Comparison of ENCODE assay signal across 8 mouse cellular contexts in the genomic region with DNA sequence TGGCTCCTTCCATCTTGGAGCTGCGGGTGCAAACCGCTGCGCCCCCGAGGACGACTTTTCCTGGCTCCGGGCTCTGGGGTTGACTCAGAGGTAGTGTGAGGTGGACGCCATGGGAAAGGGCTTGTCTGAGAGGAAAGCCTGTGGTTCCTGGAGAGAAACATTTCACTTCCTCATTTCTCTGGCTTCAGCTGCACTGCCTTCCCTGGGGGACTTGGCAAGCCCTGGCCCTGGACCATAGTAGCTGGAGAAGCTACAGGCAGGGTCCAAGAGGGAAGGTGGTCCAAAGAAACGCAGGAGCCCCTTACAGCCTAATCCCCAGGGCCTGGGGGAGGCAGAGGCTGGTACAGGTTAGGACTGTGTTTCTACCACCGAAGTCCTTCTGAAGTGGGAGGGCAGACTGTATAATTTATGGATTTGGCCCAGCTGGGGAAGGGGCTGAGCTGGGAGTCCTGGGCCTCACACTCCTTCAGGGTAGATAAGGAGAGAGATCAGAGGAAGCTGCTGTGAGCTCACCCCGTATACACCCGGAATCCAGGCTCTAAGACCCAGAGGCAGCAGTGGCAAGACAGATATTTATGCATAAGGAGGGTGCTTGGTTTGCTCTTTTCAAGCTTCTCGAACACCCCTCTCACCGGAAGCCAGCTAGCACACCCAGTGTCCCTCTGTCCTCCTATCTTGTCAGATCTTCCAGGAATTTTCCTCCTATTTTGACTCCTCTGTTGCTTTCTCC. TPM values are rescaled to one million over a fixed set of nuclear protein-coding genes. Genes with fewer than 3 reads are reported as not detected.
DNase-seq lines count a peak whose midpoint lies in the region; ATAC-seq and TF ChIP-seq lines count a peak whose summit lies in the region.
"Had no signal": no experiment of that assay in that cellular context is flagged by ENCODE, and none has a peak within 500 bp of the region (broad histone marks: within the 10 kb centered on the region; RNA-seq: fewer than 3 reads in every experiment).

No protein-coding gene starts in this region.

- peak overlapping the region; percentile 99 for H3K27ac ChIP-seq in MEL (ENCODE audit: control insufficient read depth, low read depth, low read length)
- peak overlapping the region; percentile 65 for H3K27ac ChIP-seq in heart, embryonic 16.5 days (ENCODE audit: low read length)
- peak overlapping the region; percentile 66 for H3K27ac ChIP-seq in lung, embryonic 14.5 days (ENCODE audit: low read depth)
- H3K27ac ChIP-seq: midbrain, embryonic 15.5 days had no signal

- peak; percentile 50 for ATAC-seq in heart, embryonic 16.5 days (replicated peaks; ENCODE audit: extremely low read depth, insufficient read depth, low FRiP score)
- ATAC-seq in lung, embryonic 14.5 days (ENCODE audit: insufficient read depth), result peak; percentile 63; the same call in 1 of the 2 replicates
- ATAC-seq: midbrain, embryonic 15.5 days had no signal

- H3K4me1 ChIP-seq in MEL (ENCODE audit: control insufficient read depth in 1 of 2, insufficient read depth in 2 of 2, low read length in 2 of 2), result peaks cover 11 to 43% of the 10 kb centered on the region in 2 experiments; a peak in 3 of 4 replicates
- peaks cover 23% of the 10 kb centered on the region for H3K4me1 ChIP-seq in heart, embryonic 16.5 days (ENCODE audit: control insufficient read depth, insufficient read depth, low read length)
- peaks cover 11% of the 10 kb centered on the region for H3K4me1 ChIP-seq in lung, embryonic 14.5 days (ENCODE audit: insufficient read depth)
- H3K4me1 ChIP-seq: midbrain, embryonic 15.5 days had no signal

- H3K4me2 ChIP-seq in heart, embryonic 16.5 days (ENCODE audit: low read depth, low read length), result peak overlapping the region; percentile 27; the same call in 1 of the 2 replicates
- peak overlapping the region; percentile 32; the same call in 1 of the 2 replicates for H3K4me2 ChIP-seq in lung, embryonic 14.5 days
- H3K4me2 ChIP-seq: midbrain, embryonic 15.5 days had no signal

- H3K9me3 ChIP-seq in MEL (replicated peaks; ENCODE audit: insufficient read depth, low read length), result no peaks in the 10 kb centered on the region
- no peaks in the 10 kb centered on the region for H3K9me3 ChIP-seq in heart, embryonic 16.5 days (replicated peaks; ENCODE audit: control insufficient read depth, low read length)
- no peaks in the 10 kb centered on the region for H3K9me3 ChIP-seq in lung, embryonic 14.5 days (ENCODE audit: low read depth, low read length)
- H3K9me3 ChIP-seq: midbrain, embryonic 15.5 days had no signal

- peak; percentile 37 to 58 for TF ChIP-seq EP300 in MEL (IDR thresholded peaks at IDR 0.05; ENCODE audit: low read depth in 1 of 2, low read length in 2 of 2)

- no peaks in the 10 kb centered on the region for H3K27me3 ChIP-seq in MEL (ENCODE audit: control insufficient read depth in 1 of 2, insufficient read depth in 2 of 2, low read length in 2 of 2)
- no peaks in the 10 kb centered on the region for H3K27me3 ChIP-seq in heart, embryonic 16.5 days (ENCODE audit: control insufficient read depth, insufficient read depth, low read length)
- H3K27me3 ChIP-seq in lung, embryonic 14.5 days (ENCODE audit: insufficient read depth, low read length), result no peaks in the 10 kb centered on the region
- H3K27me3 ChIP-seq: midbrain, embryonic 15.5 days had no signal

- no peak for TF ChIP-seq CTCF in MEL (IDR thresholded peaks at IDR 0.05 in 2 of 3, conservative IDR thresholded peaks at IDR 0.05 in 1 of 3; ENCODE audit: control insufficient read depth in 1 of 3, insufficient read depth in 1 of 3, low read depth in 2 of 3, low read length in 3 of 3, poor library complexity in 1 of 3, severe bottlenecking in 1 of 3)
- TF ChIP-seq CTCF in lung, embryonic 14.5 days (IDR thresholded peaks at IDR 0.05; ENCODE audit: low read depth), result no peak

- intact Hi-C loops in left cerebral cortex, postnatal 36 days (cut with DNase I), result no loop called here

- WGBS in heart, embryonic 16.5 days, result 33% methylated on average over 13 of the region's 13 CpGs
- 42% methylated on average over 13 of the region's 13 CpGs for WGBS in lung, embryonic 14.5 days

- TF ChIP-seq POLR2A in MEL (IDR thresholded peaks at IDR 0.05; ENCODE audit: control insufficient read depth in 1 of 2, insufficient read depth in 1 of 2, low read depth in 1 of 2, low read length in 2 of 2, poor library complexity in 1 of 2), result peak in 1 of 2 experiments; percentile 55; a peak in 2 of 4 replicates

- peak overlapping the region; percentile 55 to 58 for H3K4me3 ChIP-seq in MEL (ENCODE audit: control insufficient read depth in 1 of 2, insufficient read depth in 1 of 2, low read depth in 2 of 2, low read length in 2 of 2)
- H3K4me3 ChIP-seq in heart, embryonic 16.5 days (ENCODE audit: low read length), result no peak overlapping the region
- H3K4me3 ChIP-seq in lung, embryonic 14.5 days (ENCODE audit: low read depth, low read length), result peak overlapping the region; percentile 15; the same call in 1 of the 2 replicates
- H3K4me3 ChIP-seq: midbrain, embryonic 15.5 days had no signal

- peaks cover 0 to 33% of the 10 kb centered on the region in 2 experiments; a peak in 2 of 4 replicates for H3K36me3 ChIP-seq in MEL (ENCODE audit: control insufficient read depth in 1 of 2, insufficient read depth in 2 of 2, low read length in 2 of 2)
- no peaks in the 10 kb centered on the region for H3K36me3 ChIP-seq in heart, embryonic 16.5 days (ENCODE audit: control insufficient read depth, insufficient read depth)
- H3K36me3 ChIP-seq in lung, embryonic 14.5 days (ENCODE audit: insufficient read depth), result no peaks in the 10 kb centered on the region
- H3K36me3 ChIP-seq: midbrain, embryonic 15.5 days had no signal

- DNase-seq in 3134 (ENCODE audit: extremely low read depth, insufficient read length, low spot score) (peak; percentile 12), MEL (ENCODE audit: low read depth, low spot score) (peak; percentile 91)
- no peak for DNase-seq in lung, embryonic 14.5 days
- no peak for DNase-seq in thymus, postnatal 14 days
- no peak for DNase-seq in left cerebral cortex, postnatal 36 days (ENCODE audit: low spot score in 2 of 2)
- no peak for DNase-seq in urinary bladder, adult 2 months (ENCODE audit: low spot score)

- no peak for TF ChIP-seq RAD21 in MEL (IDR thresholded peaks at IDR 0.05; ENCODE audit: low read depth, low read length)

- H3K79me2 ChIP-seq in MEL (ENCODE audit: control insufficient read depth, insufficient read depth, low read length, poor library complexity), result peaks cover 2% of the 10 kb centered on the region; the same call in 1 of the 2 replicates

- H3K9ac ChIP-seq in MEL (ENCODE audit: control insufficient read depth, low read depth, low read length, poor library complexity, severe bottlenecking), result peak overlapping the region; percentile 83
- no peak overlapping the region for H3K9ac ChIP-seq in heart, embryonic 16.5 days (ENCODE audit: low read length)
- no peak overlapping the region for H3K9ac ChIP-seq in lung, embryonic 14.5 days
- H3K9ac ChIP-seq: midbrain, embryonic 15.5 days had no signal

TF ChIP-seq in MEL, 35 proteins besides CTCF, POLR2A, EP300 and RAD21:
- TF ChIP-seq SIN3A (IDR thresholded peaks at IDR 0.05; ENCODE audit: low read length) (no peak; the same call in 1 of the 2 replicates), MYC (IDR thresholded peaks at IDR 0.05; ENCODE audit: low read depth, low read length) (no peak), MXI1 (IDR thresholded peaks at IDR 0.05; ENCODE audit: low read depth, low read length) (peak; percentile 56; the same call in 1 of the 2 replicates), ZKSCAN1 (IDR thresholded peaks at IDR 0.05; ENCODE audit: low read depth, low read length) (no peak), ZMIZ1 (IDR thresholded peaks at IDR 0.05; ENCODE audit: low read depth, low read length) (peak; percentile 41; the same call in 1 of the 2 replicates), MYB (IDR thresholded peaks at IDR 0.05; ENCODE audit: low read depth, low read length) (no peak), POLR2AphosphoS2 (IDR thresholded peaks at IDR 0.05; ENCODE audit: low read length) (no peak), TCF12 (IDR thresholded peaks at IDR 0.05; ENCODE audit: low read depth, low read length) (peak; percentile 34; the same call in 1 of the 2 replicates), MAFK (IDR thresholded peaks at IDR 0.05; ENCODE audit: borderline replicate concordance, low read depth, low read length) (no peak), GATA1 (IDR thresholded peaks at IDR 0.05; ENCODE audit: low read depth, low read length) (peak; percentile 54; the same call in 1 of the 2 replicates), SMC3 (IDR thresholded peaks at IDR 0.05; ENCODE audit: low read depth, low read length) (no peak), USF1 (IDR thresholded peaks at IDR 0.05; ENCODE audit: low read depth, low read length) (no peak), NELFE (IDR thresholded peaks at IDR 0.05; ENCODE audit: low read depth, low read length) (0 out of 2 replicates have a peak, but pooled peaks have one; percentile 12), BHLHE40 (IDR thresholded peaks at IDR 0.05; ENCODE audit: borderline replicate concordance, low read depth, low read length) (no peak), ETS1 (IDR thresholded peaks at IDR 0.05; ENCODE audit: low read depth, low read length) (peak; percentile 34), TBP (IDR thresholded peaks at IDR 0.05; ENCODE audit: low read depth, low read length) (peak; percentile 79)

RNA-seq across cellular contexts. Expression of a gene that starts 50.0 kb away (rescaled TPM):
- 14.2 and 19.1 TPM in 2 replicates for total RNA-seq in MEL (2012; rRNA removed)
- polyA plus RNA-seq in MEL (2012; ENCODE audit: insufficient read depth in 1 of 2, insufficient read length in 2 of 2, low read depth in 1 of 2, low replicate concordance in 2 of 2, missing spikeins in 1 of 2), result 10 to 100 TPM in 1 of 2 experiments, not detected in 1; 40.8 TPM
- polyA plus RNA-seq in heart, embryonic 16.5 days (2015; fragmentation: Nextera tagmentation; extraction: Ambion mirVana), result 16.9 and 21.4 TPM in 2 replicates
- polyA plus RNA-seq in lung, embryonic 14.5 days (2014; fragmentation: Nextera tagmentation; extraction: Ambion mirVana), result 28.9 and 29.7 TPM in 2 replicates
- 10 to 100 TPM; 15.6 to 17.2 TPM for total RNA-seq in left cerebral cortex, postnatal 36 days (2021)
- polyA plus RNA-seq in urinary bladder, adult 2 months (2012; rRNA removed), result 23.1 and 32.5 TPM in 2 replicates

Comparison
In these comparisons a context has a peak if more than half of its experiments do, and no peak if none do; other contexts are left out.
1. DNase-seq: peak in 3134 (single experiment) and MEL (single experiment); none in lung, embryonic 14.5 days (single experiment), thymus, postnatal 14 days (single experiment), left cerebral cortex, postnatal 36 days (0 of 2) and urinary bladder, adult 2 months (single experiment).
2. Peak in every context shown above with its lines, with median percentiles within 50 percentile points of each other: H3K27ac ChIP-seq.